In genomic region chr10:43021512-43022116, GRCm38 (mm10) we compare ENCODE assay signal across 9 mouse cellular contexts.
DNase-seq lines count a peak whose midpoint lies in the region; ATAC-seq and TF ChIP-seq lines count a peak whose summit lies in the region.
"Had no signal": no experiment of that assay in that cellular context is flagged by ENCODE, and none has a peak within 500 bp of the region (broad histone marks: within the 10 kb centered on the region; RNA-seq: fewer than 3 reads in every experiment).

No protein-coding gene starts in this region.

- 1% methylated on average over 69 of the region's 69 CpGs for WGBS in kidney, adult 2 months
- under 1% methylated on average over 68 of the region's 69 CpGs for WGBS in heart, embryonic 13.5 days
- WGBS in limb, embryonic 11.5 days: under 1% methylated on average over 57 of the region's 69 CpGs

- peak overlapping the region; percentile 98 for H3K4me2 ChIP-seq in heart, embryonic 13.5 days
- peak overlapping the region; percentile 98 for H3K4me2 ChIP-seq in limb, embryonic 11.5 days (ENCODE audit: low read depth, severe bottlenecking)

- peak overlapping the region; percentile 9; the same call in 1 of the 2 replicates for H3K9ac ChIP-seq in ES-E14 (ENCODE audit: insufficient read depth, low read depth, low read length, poor library complexity, severe bottlenecking)
- H3K9ac ChIP-seq in heart, embryonic 13.5 days: peak overlapping the region; percentile 82
- H3K9ac ChIP-seq in limb, embryonic 11.5 days (ENCODE audit: low read length): peak overlapping the region; percentile 53

- ATAC-seq in heart, embryonic 13.5 days (ENCODE audit: extremely low read depth, insufficient number of reproducible peaks, low FRiP score, low TSS enrichment): no peak; the same call in 1 of the 2 replicates
- ATAC-seq in limb, embryonic 11.5 days (ENCODE audit: insufficient number of reproducible peaks, low FRiP score, low TSS enrichment, low read depth): no peak

- no peaks in the 10 kb centered on the region for H3K4me1 ChIP-seq in kidney, adult 2 months (ENCODE audit: control insufficient read depth, insufficient read depth, low read length)
- peaks cover 0 to 5% of the 10 kb centered on the region in 2 experiments; a peak in 1 of 4 replicates for H3K4me1 ChIP-seq in ES-E14 (ENCODE audit: control insufficient read depth in 2 of 2, insufficient read depth in 2 of 2, low read length in 2 of 2, poor library complexity in 1 of 2)
- peaks cover 15% of the 10 kb centered on the region for H3K4me1 ChIP-seq in heart, embryonic 13.5 days
- H3K4me1 ChIP-seq in limb, embryonic 11.5 days (ENCODE audit: control insufficient read depth, insufficient read depth, low read length): peaks cover 15% of the 10 kb centered on the region

- no peaks in the 10 kb centered on the region for H3K9me3 ChIP-seq in ES-E14 (ENCODE audit: control insufficient read depth, insufficient read depth, low read depth, low read length)
- no peaks in the 10 kb centered on the region for H3K9me3 ChIP-seq in heart, embryonic 13.5 days
- H3K9me3 ChIP-seq in limb, embryonic 11.5 days (ENCODE audit: control insufficient read depth, low read length): no peaks in the 10 kb centered on the region

- H3K27me3 ChIP-seq in kidney, adult 2 months (replicated peaks; ENCODE audit: control insufficient read depth, insufficient read depth, low read length): peaks cover 6% of the 10 kb centered on the region; the same call in 1 of the 2 replicates
- H3K27me3 ChIP-seq in heart, embryonic 13.5 days (replicated peaks): peaks cover 77% of the 10 kb centered on the region
- peaks cover 35% of the 10 kb centered on the region for H3K27me3 ChIP-seq in limb, embryonic 11.5 days (ENCODE audit: control insufficient read depth, insufficient read depth, low read length)
- H3K27me3 ChIP-seq: CH12.LX had no signal

- H3K4me3 ChIP-seq in kidney, adult 2 months (ENCODE audit: insufficient read depth, low read depth, low read length): peak overlapping the region; percentile 55
- H3K4me3 ChIP-seq in ES-E14 (ENCODE audit: insufficient read depth in 1 of 2, low read depth in 1 of 2, low read length in 2 of 2, poor library complexity in 1 of 2, severe bottlenecking in 1 of 2): peak overlapping the region; percentile 58 to 65
- H3K4me3 ChIP-seq in heart, embryonic 13.5 days: peak overlapping the region; percentile 69
- peak overlapping the region; percentile 41 for H3K4me3 ChIP-seq in limb, embryonic 11.5 days (ENCODE audit: low read depth, low read length)

- no peak overlapping the region for H3K27ac ChIP-seq in kidney, adult 2 months (ENCODE audit: insufficient read depth, low read depth, low read length)
- H3K27ac ChIP-seq in ES-E14 (ENCODE audit: insufficient read depth, low read depth, low read length, poor library complexity, severe bottlenecking): no peak overlapping the region
- no peak overlapping the region for H3K27ac ChIP-seq in heart, embryonic 13.5 days (replicated peaks)
- H3K27ac ChIP-seq in limb, embryonic 11.5 days (replicated peaks; ENCODE audit: low read depth, low read length): no peak overlapping the region

- TF ChIP-seq CTCF in kidney, adult 2 months (conservative IDR thresholded peaks at IDR 0.05; ENCODE audit: insufficient read depth, insufficient read length, low read depth, low read length): no peak

- H3K36me3 ChIP-seq in kidney, adult 2 months (ENCODE audit: control insufficient read depth, insufficient read depth, low read length): no peaks in the 10 kb centered on the region
- H3K36me3 ChIP-seq in ES-E14 (ENCODE audit: control insufficient read depth, insufficient read depth, low read length, poor library complexity, severe bottlenecking): no peaks in the 10 kb centered on the region
- no peaks in the 10 kb centered on the region for H3K36me3 ChIP-seq in heart, embryonic 13.5 days
- no peaks in the 10 kb centered on the region for H3K36me3 ChIP-seq in limb, embryonic 11.5 days (ENCODE audit: control insufficient read depth, insufficient read depth, low read length)

- DNase-seq in kidney, adult 2 months: peak; percentile 21
- no peak for DNase-seq in kidney, adult 18-20 months
- no peak for DNase-seq in ES-E14 (ENCODE audit: low read depth, low spot score)
- DNase-seq in cerebellum, postnatal 14 days: peak; percentile 67
- DNase-seq in limb, embryonic 11.5 days (ENCODE audit: low spot score): peak; percentile 57
- peak; percentile 51 for DNase-seq in retina, embryonic 14.5 days (ENCODE audit: low spot score)
- DNase-seq in right cerebral cortex, adult 18-20 months: no peak

- in situ Hi-C loops in ES-E14 (cut with MboI; ENCODE audit: low sequenced_read_pairs in 2 of 2, unreplicated experiment in 2 of 2): no loop called here

- TF ChIP-seq POLR2A in kidney, adult 2 months (IDR thresholded peaks at IDR 0.05; ENCODE audit: low read depth, low read length): no peak

TF ChIP-seq in ES-E14, 5 proteins besides CTCF, POLR2A, EP300 and RAD21:
- TF ChIP-seq MAFK (IDR thresholded peaks at IDR 0.05; ENCODE audit: insufficient read depth, low read depth, low read length): no peak
- no peak for TF ChIP-seq ZNF384 (IDR thresholded peaks at IDR 0.05; ENCODE audit: low read depth, low read length)
- no peak for TF ChIP-seq CHD2 (IDR thresholded peaks at IDR 0.05; ENCODE audit: low read depth, low read length)
- no peak for TF ChIP-seq ZC3H11A (IDR thresholded peaks at IDR 0.05; ENCODE audit: borderline replicate concordance, low read depth, low read length)
- no peak for TF ChIP-seq HCFC1 (IDR thresholded peaks at IDR 0.05; ENCODE audit: borderline replicate concordance, insufficient read depth, low read length)

Comparison
In these comparisons a context has a peak if more than half of its experiments do, and no peak if none do; other contexts are left out.
1. DNase-seq: peak in kidney, adult 2 months (single experiment), cerebellum, postnatal 14 days (2 of 2), limb, embryonic 11.5 days (single experiment) and retina, embryonic 14.5 days (single experiment); none in kidney, adult 18-20 months (single experiment), ES-E14 (single experiment) and right cerebral cortex, adult 18-20 months (single experiment).
2. H3K9ac ChIP-seq: peak in every context shown above with its lines; median percentile 82 in heart, embryonic 13.5 days; 53 in limb, embryonic 11.5 days; 9 in ES-E14.
3. Peak in every context shown above with its lines, with median percentiles within 50 percentile points of each other: H3K4me3 ChIP-seq.